Mouse (Mus musculus) cerebellum, postnatal 4 days (tissue): ENCODE results near the gene Tmem82.

Experiments
- DNase-seq, 2 experiments: peaks; one replicate each; pipeline ENCODE4 v3.0.0; 2022; ENCODE audit warnings: low spot score in 2 of 2, mixed read lengths in 1 of 2

Tmem82 gene

GRCm38 (mm10) chr4:141641353-141641771 lies 22.9 kb upstream of the Tmem82 start:
- no peak for DNase-seq

GRCm38 (mm10) chr4:141639474-141639873 lies 21.0 kb upstream of the Tmem82 start:
- DNase-seq = no peak

GRCm38 (mm10) chr4:141636693-141637092 lies 18.3 kb upstream of the Tmem82 start:
- no peak for DNase-seq

- no peak for DNase-seq
Observed at GRCm38 (mm10) chr4:141635991-141636390, 17.6 kb upstream of the Tmem82 start.

GRCm38 (mm10) chr4:141632111-141632873 lies 13.9 kb upstream of the Tmem82 start:
- DNase-seq = no peak

- no peak for DNase-seq
Observed at GRCm38 (mm10) chr4:141631250-141631649, 12.8 kb upstream of the Tmem82 start.

GRCm38 (mm10) chr4:141630021-141630420 lies 11.6 kb upstream of the Tmem82 start:
- DNase-seq = no peak

- DNase-seq = no peak
Observed at GRCm38 (mm10) chr4:141628661-141629060, 10.2 kb upstream of the Tmem82 start.

GRCm38 (mm10) chr4:141627502-141627901 lies 9.1 kb upstream of the Tmem82 start:
- DNase-seq = no peak

GRCm38 (mm10) chr4:141625774-141626550 lies 7.5 kb upstream of the Tmem82 start:
- DNase-seq = no peak

- DNase-seq = no peak
Observed at GRCm38 (mm10) chr4:141624983-141625773, 6.7 kb upstream of the Tmem82 start.

- DNase-seq = no peak
Observed at GRCm38 (mm10) chr4:141624134-141624533, 5.7 kb upstream of the Tmem82 start.

- no peak for DNase-seq
Observed at GRCm38 (mm10) chr4:141623666-141624065, 5.2 kb upstream of the Tmem82 start, which contains the start of gene Slc25a34. Slc25a34 (minus strand) TSS chr4:141623821.

GRCm38 (mm10) chr4:141623037-141623436 lies 4.6 kb upstream of the Tmem82 start:
- no peak for DNase-seq

- no peak for DNase-seq
Observed at GRCm38 (mm10) chr4:141622580-141622979, 4.1 kb upstream of the Tmem82 start.

GRCm38 (mm10) chr4:141622091-141622490 lies 3.7 kb upstream of the Tmem82 start:
- no peak for DNase-seq

GRCm38 (mm10) chr4:141621297-141621696 lies 2.9 kb upstream of the Tmem82 start:
- no peak for DNase-seq

GRCm38 (mm10) chr4:141619299-141619883 lies 958 bp upstream of the Tmem82 start:
- DNase-seq = no peak

GRCm38 (mm10) chr4:141617863-141618564 lies 419 bp downstream of the Tmem82 start:
- no peak for DNase-seq

- peak in 1 of 2 experiments; percentile 63 for DNase-seq
Observed at GRCm38 (mm10) chr4:141617299-141617698, 1.1 kb downstream of the Tmem82 start.

- DNase-seq = no peak
Observed at GRCm38 (mm10) chr4:141616811-141617210, 1.6 kb downstream of the Tmem82 start.
